Mouse (Mus musculus) right cerebral cortex, postnatal 14 days (tissue): ENCODE results near the gene Olfr390.

Experiments
- DNase-seq: peaks from one replicate; pipeline ENCODE4 v3.0.0; 2022

Gene Olfr390

GRCm38 (mm10) chr11:73782664-73783063 lies at the start of gene Olfr390:
Gene Olfr390, plus strand, starts transcription at chr11:73782964.
- no peak for DNase-seq

GRCm38 (mm10) chr11:73759115-73759514 lies 23.6 kb upstream of the Olfr390 start:
- DNase-seq = no peak

- DNase-seq = no peak
Observed at GRCm38 (mm10) chr11:73780613-73781012, 2.2 kb upstream of the Olfr390 start, which contains the start of gene Olfr389. Gene Olfr389, minus strand, starts transcription at chr11:73780713.

DNA sequence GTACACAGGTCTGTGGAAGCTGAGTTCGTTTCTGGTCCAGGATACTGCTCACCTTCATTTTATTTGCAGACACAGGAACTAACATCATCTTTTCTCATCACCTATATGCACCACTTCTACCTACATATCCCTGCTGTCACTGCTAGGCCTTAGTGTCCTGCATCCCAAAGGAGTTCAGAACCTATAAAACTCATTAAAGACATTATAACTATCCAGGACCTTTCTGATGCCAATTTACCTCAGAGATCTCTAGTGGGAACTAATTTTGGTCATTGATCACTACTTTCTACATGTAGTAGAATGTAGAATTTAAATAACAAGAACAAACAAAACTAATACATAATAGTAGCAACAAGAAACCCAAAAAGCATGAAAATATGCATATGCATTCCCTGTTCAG lies 20.2 kb downstream of the Olfr390 start, which contains the start of gene Olfr391-ps:
Olfr391-ps (minus strand) TSS at position 101 of the 400 bp plus-strand sequence.
- DNase-seq = no peak

- no peak for DNase-seq
Observed at GRCm38 (mm10) chr11:73816949-73817348, 34.2 kb downstream of the Olfr390 start, which contains the start of gene Olfr392. Gene Olfr392, minus strand, starts transcription at chr11:73817049.
